Mouse (Mus musculus) liver, adult 2 months (tissue): ENCODE data around the gene Gxylt2.

Source experiments
- CTCF ChIP-seq: fragments of 200-500 bp; IDR thresholded peaks from 2 replicates; pipeline ENCODE4 v1.5.1; 2011; ENCODE audit warnings: low read depth, low read length, control low read depth
- POLR2A ChIP-seq: fragments of 200-500 bp; IDR thresholded peaks from 2 replicates; pipeline ENCODE4 v1.6.1; 2011; ENCODE audit warnings: low read length, control low read depth; ENCODE audit not compliant: insufficient read depth; ENCODE audit errors: extremely low read depth

GRCm38 (mm10) chr6:100710866-100711265 lies 6.3 kb downstream of the Gxylt2 start:
- no peak for TF ChIP-seq POLR2A
- no peak for TF ChIP-seq CTCF
